11 mouse cellular contexts compared by ENCODE assay signal in genomic region chr3:97764152-97764551, GRCm38 (mm10).
A peak's percentile ranks its signal among the peaks of the same experiment; 100 is the strongest.
DNase-seq lines count a peak whose midpoint lies in the region; ATAC-seq lines count a peak whose summit lies in the region.
"Had no signal": no experiment of that assay in that cellular context is flagged by ENCODE, and none has a peak within 500 bp of the region (broad histone marks: within the 10 kb centered on the region; RNA-seq: fewer than 3 reads in every experiment).

No protein-coding gene starts in this region.

- peak overlapping the region; percentile 87 for H3K4me2 ChIP-seq in hindbrain, embryonic 12.5 days (replicated peaks)
- H3K4me2 ChIP-seq in embryonic facial prominence, embryonic 14.5 days (ENCODE audit: low read depth, low read length) = peak overlapping the region; percentile 90
- peak overlapping the region; percentile 62 for H3K4me2 ChIP-seq in midbrain, embryonic 16.5 days (ENCODE audit: low read length)
- H3K4me2 ChIP-seq in heart, embryonic 11.5 days = no peak overlapping the region

- WGBS in hindbrain, embryonic 12.5 days = 73% methylated on average over 5 of the region's 5 CpGs
- 89% methylated on average over 5 of the region's 5 CpGs for WGBS in hindbrain, embryonic 10.5 days
- 62% methylated on average over 5 of the region's 5 CpGs for WGBS in embryonic facial prominence, embryonic 14.5 days
- 32% methylated on average over 5 of the region's 5 CpGs for WGBS in midbrain, embryonic 16.5 days
- WGBS in heart, embryonic 11.5 days (ENCODE audit: insufficient replicate concordance) = 84% methylated on average over 5 of the region's 5 CpGs

- H3K27ac ChIP-seq in hindbrain, embryonic 12.5 days = no peak overlapping the region
- H3K27ac ChIP-seq in hindbrain, embryonic 10.5 days = no peak overlapping the region
- H3K27ac ChIP-seq in embryonic facial prominence, embryonic 14.5 days (replicated peaks; ENCODE audit: low read depth, low read length) = no peak overlapping the region
- no peak overlapping the region for H3K27ac ChIP-seq in midbrain, embryonic 16.5 days (ENCODE audit: low read length)
- no peak overlapping the region for H3K27ac ChIP-seq in heart, embryonic 11.5 days (ENCODE audit: low read depth, low read length)

- no peaks in the 10 kb centered on the region for H3K36me3 ChIP-seq in hindbrain, embryonic 12.5 days
- H3K36me3 ChIP-seq in hindbrain, embryonic 10.5 days = no peaks in the 10 kb centered on the region
- 0 out of 2 replicates have a peak, but pooled peaks cover 3% of the 10 kb centered on the region for H3K36me3 ChIP-seq in embryonic facial prominence, embryonic 14.5 days (ENCODE audit: control insufficient read depth, insufficient read depth, low read length)
- no peaks in the 10 kb centered on the region; the same call in 1 of the 2 replicates for H3K36me3 ChIP-seq in midbrain, embryonic 16.5 days (ENCODE audit: control insufficient read depth, insufficient read depth, low read length)
- H3K36me3 ChIP-seq in heart, embryonic 11.5 days (ENCODE audit: control insufficient read depth, insufficient read depth, low read length) = no peaks in the 10 kb centered on the region

- H3K4me3 ChIP-seq in hindbrain, embryonic 12.5 days = peak overlapping the region; percentile 3; the same call in 1 of the 2 replicates
- H3K4me3 ChIP-seq in hindbrain, embryonic 10.5 days = no peak overlapping the region
- no peak overlapping the region for H3K4me3 ChIP-seq in embryonic facial prominence, embryonic 14.5 days (ENCODE audit: low read depth, low read length)
- H3K4me3 ChIP-seq in midbrain, embryonic 16.5 days (ENCODE audit: low read depth, low read length) = peak overlapping the region; percentile 30
- H3K4me3 ChIP-seq in heart, embryonic 11.5 days (ENCODE audit: low read depth, low read length) = no peak overlapping the region

- peaks cover 33% of the 10 kb centered on the region for H3K4me1 ChIP-seq in hindbrain, embryonic 12.5 days
- H3K4me1 ChIP-seq in hindbrain, embryonic 10.5 days (replicated peaks) = peaks cover 37% of the 10 kb centered on the region
- peaks cover 26% of the 10 kb centered on the region for H3K4me1 ChIP-seq in embryonic facial prominence, embryonic 14.5 days (ENCODE audit: control insufficient read depth, insufficient read depth, low read length)
- peaks cover 44% of the 10 kb centered on the region for H3K4me1 ChIP-seq in midbrain, embryonic 16.5 days (ENCODE audit: control insufficient read depth, insufficient read depth, low read length)
- peaks cover 29% of the 10 kb centered on the region for H3K4me1 ChIP-seq in heart, embryonic 11.5 days (ENCODE audit: control insufficient read depth, insufficient read depth, low read length)

- DNase-seq in hindbrain, embryonic 10.5 days (ENCODE audit: low spot score) = no peak
- no peak for DNase-seq in embryonic facial prominence, embryonic 14.5 days (ENCODE audit: low spot score)
- DNase-seq in kidney, adult 8-10 months = peak; percentile 46 to 58
- DNase-seq in spleen, postnatal 10 days (ENCODE audit: low spot score in 2 of 2) = no peak
- no peak for DNase-seq in cerebellum, postnatal 25 days
- DNase-seq: gastrocnemius, postnatal 25 days; layer of hippocampus, adult 9-11 months; lung, postnatal 10 days had no signal

- ATAC-seq in hindbrain, embryonic 12.5 days (ENCODE audit: low FRiP score) = no peak
- no peak for ATAC-seq in embryonic facial prominence, embryonic 14.5 days (ENCODE audit: low read depth)
- ATAC-seq in midbrain, embryonic 16.5 days = no peak
- ATAC-seq in heart, embryonic 11.5 days (replicated peaks; ENCODE audit: insufficient number of reproducible peaks, low FRiP score, low TSS enrichment) = no peak

- no peaks in the 10 kb centered on the region for H3K27me3 ChIP-seq in hindbrain, embryonic 12.5 days
- no peaks in the 10 kb centered on the region for H3K27me3 ChIP-seq in hindbrain, embryonic 10.5 days (ENCODE audit: insufficient read depth, poor library complexity, severe bottlenecking)
- no peaks in the 10 kb centered on the region for H3K27me3 ChIP-seq in embryonic facial prominence, embryonic 14.5 days (replicated peaks; ENCODE audit: control insufficient read depth, insufficient read depth, low read length)
- no peaks in the 10 kb centered on the region for H3K27me3 ChIP-seq in midbrain, embryonic 16.5 days (ENCODE audit: control insufficient read depth, insufficient read depth, low read depth, low read length)
- no peaks in the 10 kb centered on the region for H3K27me3 ChIP-seq in heart, embryonic 11.5 days (ENCODE audit: control insufficient read depth, insufficient read depth, low read length)

- no peaks in the 10 kb centered on the region for H3K9me3 ChIP-seq in hindbrain, embryonic 12.5 days (replicated peaks)
- H3K9me3 ChIP-seq in hindbrain, embryonic 10.5 days = no peaks in the 10 kb centered on the region
- no peaks in the 10 kb centered on the region for H3K9me3 ChIP-seq in embryonic facial prominence, embryonic 14.5 days (ENCODE audit: control insufficient read depth, low read length)
- H3K9me3 ChIP-seq in midbrain, embryonic 16.5 days (replicated peaks; ENCODE audit: control insufficient read depth, low read length, poor library complexity, severe bottlenecking) = no peaks in the 10 kb centered on the region
- H3K9me3 ChIP-seq in heart, embryonic 11.5 days (replicated peaks; ENCODE audit: control insufficient read depth, low read length) = no peaks in the 10 kb centered on the region

- no peak overlapping the region for H3K9ac ChIP-seq in hindbrain, embryonic 12.5 days
- H3K9ac ChIP-seq in embryonic facial prominence, embryonic 14.5 days (ENCODE audit: low read depth, low read length) = no peak overlapping the region
- peak overlapping the region; percentile 54 for H3K9ac ChIP-seq in midbrain, embryonic 16.5 days (ENCODE audit: low read depth, low read length)
- no peak overlapping the region for H3K9ac ChIP-seq in heart, embryonic 11.5 days (ENCODE audit: low read depth, low read length)

Comparison
In these comparisons a context has a peak if more than half of its experiments do, and no peak if none do; other contexts are left out.
1. H3K4me3 ChIP-seq: peak in hindbrain, embryonic 12.5 days (single experiment) and midbrain, embryonic 16.5 days (single experiment); none in hindbrain, embryonic 10.5 days (single experiment), embryonic facial prominence, embryonic 14.5 days (single experiment) and heart, embryonic 11.5 days (single experiment).
2. DNase-seq: peak in kidney, adult 8-10 months (2 of 2); none in hindbrain, embryonic 10.5 days (single experiment), embryonic facial prominence, embryonic 14.5 days (single experiment), spleen, postnatal 10 days (0 of 2) and cerebellum, postnatal 25 days (0 of 2).